Mouse (Mus musculus): ENCODE results near the gene Tspan14. TPM values are rescaled to one million over a fixed set of nuclear protein-coding genes. Genes with fewer than 3 reads are reported as not detected.

Tspan14 gene
- polyA plus RNA-seq, 1 experiment, result 58.8 TPM

DNA sequence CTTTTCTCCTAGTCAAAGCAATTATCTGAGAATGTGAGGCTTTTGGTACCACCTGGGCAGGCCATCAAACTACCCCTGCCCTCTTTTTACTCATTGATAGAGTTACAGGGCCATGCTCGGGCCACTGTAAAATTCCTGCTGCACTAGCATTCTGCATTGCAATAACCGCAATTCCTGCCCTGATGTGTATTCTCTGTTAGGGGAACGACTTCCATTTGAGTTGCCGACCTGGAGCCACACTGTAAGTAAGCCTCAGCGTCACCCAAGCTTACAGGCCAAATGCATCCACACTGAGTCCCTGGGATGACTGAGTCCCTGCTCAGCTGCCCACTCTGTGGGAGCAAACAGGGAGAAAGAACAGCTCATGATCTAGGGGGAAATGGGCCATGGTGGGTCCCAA lies 35.0 kb upstream of the Tspan14 start:
- Histone ChIP-seq H3K27ac (ENCODE audit: insufficient read depth, low read length) (no peak overlapping the region), H3K4me3 (ENCODE audit: low read depth, low read length) (no peak overlapping the region), H3K9me3 (replicated peaks; ENCODE audit: control insufficient read depth, insufficient read depth, low read length, poor library complexity, severe bottlenecking) (no peaks in the 10 kb centered on the region), H3K4me1 (ENCODE audit: control insufficient read depth, insufficient read depth, low read length) (no peaks in the 10 kb centered on the region), H3K36me3 (ENCODE audit: control insufficient read depth, insufficient read depth, low read length, poor library complexity, severe bottlenecking) (no peaks in the 10 kb centered on the region), H3K9ac (ENCODE audit: low read depth, poor library complexity, severe bottlenecking) (no peak overlapping the region), H3K27me3 (ENCODE audit: control insufficient read depth, insufficient read depth, low read length, poor library complexity, severe bottlenecking) (no peaks in the 10 kb centered on the region)
- no peak for TF ChIP-seq CTCF (IDR thresholded peaks at IDR 0.05; ENCODE audit: low read depth, low read length)

GRCm38 (mm10) chr14:41000801-41001200 lies 34.2 kb upstream of the Tspan14 start:
- no peak overlapping the region for H3K4me3 ChIP-seq (ENCODE audit: low read depth, low read length)
- H3K27ac ChIP-seq (ENCODE audit: insufficient read depth, low read length), result no peak overlapping the region
- TF ChIP-seq CTCF (IDR thresholded peaks at IDR 0.05; ENCODE audit: low read depth, low read length) (no peak), POLR2A (IDR thresholded peaks at IDR 0.05; ENCODE audit: insufficient read depth, low read length) (no peak)
- H3K36me3 ChIP-seq (ENCODE audit: control insufficient read depth, insufficient read depth, low read length, poor library complexity, severe bottlenecking), result no peaks in the 10 kb centered on the region
- H3K9ac ChIP-seq (ENCODE audit: low read depth, poor library complexity, severe bottlenecking), result no peak overlapping the region
- no peaks in the 10 kb centered on the region for H3K27me3 ChIP-seq (ENCODE audit: control insufficient read depth, insufficient read depth, low read length, poor library complexity, severe bottlenecking)
- no peaks in the 10 kb centered on the region for H3K9me3 ChIP-seq (replicated peaks; ENCODE audit: control insufficient read depth, insufficient read depth, low read length, poor library complexity, severe bottlenecking)
- H3K4me1 ChIP-seq (ENCODE audit: control insufficient read depth, insufficient read depth, low read length), result no peaks in the 10 kb centered on the region

GRCm38 (mm10) chr14:40999904-41000645 lies 33.5 kb upstream of the Tspan14 start:
- TF ChIP-seq CTCF (IDR thresholded peaks at IDR 0.05; ENCODE audit: low read depth, low read length), result no peak
- TF ChIP-seq EP300 (IDR thresholded peaks at IDR 0.05; ENCODE audit: insufficient read depth, low read depth, low read length), result no peak
- no peak for TF ChIP-seq POLR2A (IDR thresholded peaks at IDR 0.05; ENCODE audit: insufficient read depth, low read length)
- Histone ChIP-seq H3K4me1 (ENCODE audit: control insufficient read depth, insufficient read depth, low read length) (no peaks in the 10 kb centered on the region), H3K4me3 (ENCODE audit: low read depth, low read length) (no peak overlapping the region), H3K27ac (ENCODE audit: insufficient read depth, low read length) (no peak overlapping the region), H3K27me3 (ENCODE audit: control insufficient read depth, insufficient read depth, low read length, poor library complexity, severe bottlenecking) (no peaks in the 10 kb centered on the region), H3K9ac (ENCODE audit: low read depth, poor library complexity, severe bottlenecking) (no peak overlapping the region), H3K9me3 (replicated peaks; ENCODE audit: control insufficient read depth, insufficient read depth, low read length, poor library complexity, severe bottlenecking) (no peaks in the 10 kb centered on the region), H3K36me3 (ENCODE audit: control insufficient read depth, insufficient read depth, low read length, poor library complexity, severe bottlenecking) (no peaks in the 10 kb centered on the region)

DNA sequence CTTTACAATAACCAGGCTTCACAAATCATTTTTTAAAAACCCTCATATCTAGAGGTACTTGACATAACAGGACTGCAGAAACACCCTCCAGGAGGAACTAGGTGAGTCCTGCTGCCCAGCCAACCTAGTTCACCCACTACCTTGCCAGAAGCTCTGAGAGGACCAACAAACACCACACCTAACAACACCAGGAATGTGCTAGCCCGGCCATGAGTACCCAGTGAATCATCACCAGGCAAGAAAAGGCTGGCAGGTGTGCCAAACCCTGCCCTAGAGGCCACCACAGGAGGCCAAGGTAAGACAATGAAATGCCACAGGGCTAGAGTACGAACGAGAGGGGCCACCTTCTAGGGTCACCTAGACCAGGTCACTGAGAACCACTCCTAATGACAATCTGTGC lies 29.6 kb upstream of the Tspan14 start:
- Histone ChIP-seq H3K4me3 (ENCODE audit: low read depth, low read length) (no peak overlapping the region), H3K9ac (ENCODE audit: low read depth, poor library complexity, severe bottlenecking) (no peak overlapping the region), H3K9me3 (replicated peaks; ENCODE audit: control insufficient read depth, insufficient read depth, low read length, poor library complexity, severe bottlenecking) (no peaks in the 10 kb centered on the region), H3K36me3 (ENCODE audit: control insufficient read depth, insufficient read depth, low read length, poor library complexity, severe bottlenecking) (no peaks in the 10 kb centered on the region), H3K27me3 (ENCODE audit: control insufficient read depth, insufficient read depth, low read length, poor library complexity, severe bottlenecking) (no peaks in the 10 kb centered on the region), H3K4me1 (ENCODE audit: control insufficient read depth, insufficient read depth, low read length) (no peaks in the 10 kb centered on the region), H3K27ac (ENCODE audit: insufficient read depth, low read length) (no peak overlapping the region)
- TF ChIP-seq CTCF (IDR thresholded peaks at IDR 0.05; ENCODE audit: low read depth, low read length) (no peak), EP300 (IDR thresholded peaks at IDR 0.05; ENCODE audit: insufficient read depth, low read depth, low read length) (no peak), POLR2A (IDR thresholded peaks at IDR 0.05; ENCODE audit: insufficient read depth, low read length) (no peak)

DNA sequence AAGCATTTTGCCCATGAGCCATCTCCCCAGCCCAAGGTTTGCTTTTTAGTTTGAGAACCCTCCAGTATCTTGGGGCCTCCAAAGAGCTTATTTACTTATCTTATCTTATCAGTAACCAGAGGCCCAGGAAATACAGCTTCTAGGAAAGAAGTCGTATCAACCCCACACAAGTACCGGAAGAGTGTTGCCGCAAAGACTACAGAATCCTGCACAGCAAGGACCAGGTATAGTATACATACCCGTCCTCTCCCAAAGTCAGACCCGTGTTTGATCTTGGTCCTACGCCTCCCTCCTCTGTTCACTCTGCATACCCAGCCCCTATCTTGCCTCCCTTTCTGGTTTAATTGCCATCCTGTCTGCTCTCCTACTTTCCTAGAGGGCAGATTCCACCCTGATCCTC lies 25.9 kb upstream of the Tspan14 start:
- Histone ChIP-seq H3K9ac (ENCODE audit: low read depth, poor library complexity, severe bottlenecking) (no peak overlapping the region), H3K36me3 (ENCODE audit: control insufficient read depth, insufficient read depth, low read length, poor library complexity, severe bottlenecking) (no peaks in the 10 kb centered on the region), H3K9me3 (replicated peaks; ENCODE audit: control insufficient read depth, insufficient read depth, low read length, poor library complexity, severe bottlenecking) (no peaks in the 10 kb centered on the region), H3K27me3 (ENCODE audit: control insufficient read depth, insufficient read depth, low read length, poor library complexity, severe bottlenecking) (no peaks in the 10 kb centered on the region), H3K4me3 (ENCODE audit: low read depth, low read length) (no peak overlapping the region), H3K27ac (ENCODE audit: insufficient read depth, low read length) (no peak overlapping the region), H3K4me1 (ENCODE audit: control insufficient read depth, insufficient read depth, low read length) (no peaks in the 10 kb centered on the region)
- TF ChIP-seq CTCF (IDR thresholded peaks at IDR 0.05; ENCODE audit: low read depth, low read length), result no peak
- no peak for TF ChIP-seq EP300 (IDR thresholded peaks at IDR 0.05; ENCODE audit: insufficient read depth, low read depth, low read length)
- no peak for TF ChIP-seq POLR2A (IDR thresholded peaks at IDR 0.05; ENCODE audit: insufficient read depth, low read length)

GRCm38 (mm10) chr14:40988780-40989179 lies 22.2 kb upstream of the Tspan14 start:
- H3K36me3 ChIP-seq (ENCODE audit: control insufficient read depth, insufficient read depth, low read length, poor library complexity, severe bottlenecking), result no peaks in the 10 kb centered on the region
- H3K4me3 ChIP-seq (ENCODE audit: low read depth, low read length), result no peak overlapping the region
- H3K4me1 ChIP-seq (ENCODE audit: control insufficient read depth, insufficient read depth, low read length), result no peaks in the 10 kb centered on the region
- no peaks in the 10 kb centered on the region for H3K27me3 ChIP-seq (ENCODE audit: control insufficient read depth, insufficient read depth, low read length, poor library complexity, severe bottlenecking)
- no peak overlapping the region for H3K9ac ChIP-seq (ENCODE audit: low read depth, poor library complexity, severe bottlenecking)
- no peak overlapping the region for H3K27ac ChIP-seq (ENCODE audit: insufficient read depth, low read length)
- TF ChIP-seq EP300 (IDR thresholded peaks at IDR 0.05; ENCODE audit: insufficient read depth, low read depth, low read length), result no peak
- no peak for TF ChIP-seq POLR2A (IDR thresholded peaks at IDR 0.05; ENCODE audit: insufficient read depth, low read length)
- TF ChIP-seq CTCF (IDR thresholded peaks at IDR 0.05; ENCODE audit: low read depth, low read length), result no peak
- no peaks in the 10 kb centered on the region for H3K9me3 ChIP-seq (replicated peaks; ENCODE audit: control insufficient read depth, insufficient read depth, low read length, poor library complexity, severe bottlenecking)

Measured in ES-Bruce4 (cell line).